ENCODE assay signal across 19 mouse cellular contexts in genomic region chr17:29312082-29312481, GRCm38 (mm10). TPM values are rescaled to one million over a fixed set of nuclear protein-coding genes. Genes with fewer than 3 reads are reported as not detected.
A peak's percentile ranks its signal among the peaks of the same experiment; 100 is the strongest.
DNase-seq lines count a peak whose midpoint lies in the region; TF ChIP-seq lines count a peak whose summit lies in the region.
"Had no signal": no experiment of that assay in that cellular context is flagged by ENCODE, and none has a peak within 500 bp of the region (broad histone marks: within the 10 kb centered on the region; RNA-seq: fewer than 3 reads in every experiment).

No protein-coding gene starts in this region.

- DNase-seq in gastrocnemius, adult 2 months, result peak; percentile 8
- DNase-seq in gastrocnemius, postnatal 25 days, result no peak
- no peak for DNase-seq in layer of hippocampus, adult 2 months (ENCODE audit: low spot score in 2 of 2)
- no peak for DNase-seq in layer of hippocampus, adult 9-10 months (ENCODE audit: low spot score)
- DNase-seq in 3T3-L1 (ENCODE audit: low read depth, low spot score), result peak; percentile 62
- DNase-seq in liver, result no peak
- DNase-seq: adrenal gland, adult 8-10 months; adrenal gland, postnatal 14 days; adrenal gland, postnatal 36 days; cerebellum, adult 11-12 months; cerebellum, adult 2 months; cerebellum, adult 9-10 months; cerebellum, postnatal 10 days; cerebellum, postnatal 25 days; forebrain, postnatal 0 days had no signal

- no peak overlapping the region for H3K27ac ChIP-seq in gastrocnemius, adult 2 months
- 0 out of 2 replicates have a peak overlapping the region, but pooled peaks have one; percentile 75 for H3K27ac ChIP-seq in layer of hippocampus, adult 2 months
- H3K27ac ChIP-seq: embryonic facial prominence, embryonic 10.5 days; embryonic facial prominence, embryonic 12.5 days; forebrain, embryonic 13.5 days; forebrain, embryonic 15.5 days had no signal

- intact Hi-C loops in gastrocnemius, adult 2 months (cut with DNase I), result no loop called here

- no peak overlapping the region for H3K4me3 ChIP-seq in gastrocnemius, adult 2 months
- H3K4me3 ChIP-seq in layer of hippocampus, adult 2 months, result no peak overlapping the region
- H3K4me3 ChIP-seq: embryonic facial prominence, embryonic 10.5 days; embryonic facial prominence, embryonic 12.5 days; forebrain, embryonic 13.5 days; forebrain, embryonic 15.5 days had no signal

- TF ChIP-seq CTCF in gastrocnemius, adult 2 months (IDR thresholded peaks at IDR 0.05), result no peak
- TF ChIP-seq CTCF in layer of hippocampus, adult 2 months (conservative IDR thresholded peaks at IDR 0.05), result no peak

RNA-seq across cellular contexts. Expression of gene Pi16, which starts 5.4 kb away (rescaled TPM):
- 10 to 100 TPM; 21.9 to 52.6 TPM for total RNA-seq in gastrocnemius, adult 2 months (2021)
- 10 to 100 TPM; 27.9 to 47.2 TPM for total RNA-seq in gastrocnemius, postnatal 25 days (2021)
- total RNA-seq in layer of hippocampus, adult 2 months (2021), result 1 to 10 TPM in 1 of 2 experiments, under 1 TPM in 1; 0.74 to 1.1 TPM

RNA-seq across cellular contexts. Expression of gene Mtch1, which starts 35.7 kb away (rescaled TPM):
- 100 to 1,000 TPM in 1 of 2 experiments, 10 to 100 TPM in 1; 78.5 to 109 TPM for total RNA-seq in gastrocnemius, adult 2 months (2021)
- total RNA-seq in gastrocnemius, postnatal 25 days (2021), result 100 to 1,000 TPM; 104 to 106 TPM
- 100 to 1,000 TPM; 587 to 618 TPM for total RNA-seq in layer of hippocampus, adult 2 months (2021)

RNA-seq across cellular contexts. Expression of gene BC004004, which starts 43.5 kb away (rescaled TPM):
- 100 to 1,000 TPM; 110 to 121 TPM for total RNA-seq in gastrocnemius, adult 2 months (2021)
- total RNA-seq in gastrocnemius, postnatal 25 days (2021), result 100 to 1,000 TPM; 102 to 122 TPM
- total RNA-seq in layer of hippocampus, adult 2 months (2021), result 10 to 100 TPM; 78.9 to 81.5 TPM

RNA-seq across cellular contexts. Expression of gene Ppil1, which starts 48.1 kb away (rescaled TPM):
- 1 to 10 TPM; 5.1 to 7.3 TPM for total RNA-seq in gastrocnemius, adult 2 months (2021)
- total RNA-seq in gastrocnemius, postnatal 25 days (2021), result 1 to 10 TPM; 7.8 TPM
- 10 to 100 TPM; 14.8 to 16.2 TPM for total RNA-seq in layer of hippocampus, adult 2 months (2021)

RNA-seq across cellular contexts. Expression of gene Fgd2, which starts 48.6 kb away (rescaled TPM):
- total RNA-seq in gastrocnemius, adult 2 months (2021), result 1 to 10 TPM in 1 of 2 experiments, under 1 TPM in 1; 0.74 to 1.1 TPM
- 1 to 10 TPM; 1.2 to 1.6 TPM for total RNA-seq in gastrocnemius, postnatal 25 days (2021)
- total RNA-seq in layer of hippocampus, adult 2 months (2021), result 1 to 10 TPM; 3.8 to 4.4 TPM

Comparison
In these comparisons a context has a peak if more than half of its experiments do, and no peak if none do; other contexts are left out.
1. DNase-seq: peak in gastrocnemius, adult 2 months (single experiment) and 3T3-L1 (single experiment); none in gastrocnemius, postnatal 25 days (single experiment), layer of hippocampus, adult 2 months (0 of 2), layer of hippocampus, adult 9-10 months (single experiment) and liver (single experiment).
2. RNA of gene Pi16, which starts 5.4 kb away (total RNA-seq): 21.9 to 52.6 TPM in gastrocnemius, adult 2 months and 27.9 to 47.2 TPM in gastrocnemius, postnatal 25 days; 0.74 to 1.1 TPM in layer of hippocampus, adult 2 months; every median in the first group is over 10 times any median in the second.
3. RNA of gene Mtch1, which starts 35.7 kb away (total RNA-seq): 587 to 618 TPM in layer of hippocampus, adult 2 months; 78.5 to 109 TPM in gastrocnemius, adult 2 months and 104 to 106 TPM in gastrocnemius, postnatal 25 days; every median in the first group is over 4 times any median in the second.